Mouse (Mus musculus): ENCODE measurements around the gene Sptlc3. TPM values are rescaled to one million over a fixed set of nuclear protein-coding genes. Genes with fewer than 3 reads are reported as not detected.

The Sptlc3 gene
- not detected for polyA plus RNA-seq (2012; fragmentation: generic; extraction: Trizol)

GRCm38 (mm10) chr2:139493836-139494235 lies at the start of gene Sptlc3:
TSS of gene Sptlc3 (plus strand) at chr2:139493913.

GRCm38 (mm10) chr2:139677809-139678274 lies 184.1 kb downstream of the Sptlc3 start, which contains the start of gene Ism1:
TSS of gene Ism1 (plus strand) at chr2:139678178.

Other genes starting within 250 kb of the Sptlc3 start
- under 1 TPM in 1 of 2 experiments, not detected in 1; 0.05 TPM for gene Ism1, start 184.3 kb downstream of the Sptlc3 start, polyA plus RNA-seq (2012; fragmentation: generic; extraction: Trizol)

Measured in C3H10T1/2 (cell line).